In genomic region chr16:84772496-84773267, GRCm38 (mm10) we compare ENCODE assay signal across 10 mouse cellular contexts. TPM values are rescaled to one million over a fixed set of nuclear protein-coding genes. Genes with fewer than 3 reads are reported as not detected.
DNase-seq lines count a peak whose midpoint lies in the region; ATAC-seq and TF ChIP-seq lines count a peak whose summit lies in the region.
"Had no signal": no experiment of that assay in that cellular context is flagged by ENCODE, and none has a peak within 500 bp of the region (broad histone marks: within the 10 kb centered on the region; RNA-seq: fewer than 3 reads in every experiment).

No protein-coding gene starts in this region.

- 25% methylated on average over 8 of the region's 8 CpGs for whole genome bisulfite sequencing in lung, embryonic 15.5 days
- 23% methylated on average over 8 of the region's 8 CpGs for WGBS in embryonic facial prominence, embryonic 14.5 days
- WGBS in hindbrain, embryonic 15.5 days = 6% methylated on average over 8 of the region's 8 CpGs
- 37% methylated on average over 8 of the region's 8 CpGs for WGBS in cerebellum, adult 2 months

- H3K36me3 ChIP-seq in lung, embryonic 15.5 days = no peaks in the 10 kb centered on the region
- H3K36me3 ChIP-seq in embryonic facial prominence, embryonic 14.5 days (ENCODE audit: control insufficient read depth, insufficient read depth, low read length) = no peaks in the 10 kb centered on the region
- H3K36me3 ChIP-seq in hindbrain, embryonic 15.5 days = no peaks in the 10 kb centered on the region
- H3K36me3 ChIP-seq: liver, embryonic 13.5 days had no signal

- DNase-seq in lung, postnatal 25 days (ENCODE audit: low spot score) = no peak
- peak; percentile 20 for DNase-seq in embryonic facial prominence, embryonic 14.5 days (ENCODE audit: low spot score)
- peak; percentile 61 for DNase-seq in retina, embryonic 14.5 days (ENCODE audit: low spot score)
- no peak for DNase-seq in cerebellum, adult 11-12 months
- no peak for DNase-seq in cerebellum, adult 2 months
- DNase-seq: adrenal gland, postnatal 10 days; liver, embryonic 13.5 days had no signal

- no peak for TF ChIP-seq CTCF in cerebellum, adult 2 months (IDR thresholded peaks at IDR 0.05; ENCODE audit: borderline replicate concordance, insufficient read depth, low read depth, low read length)

- H3K27ac ChIP-seq in lung, embryonic 15.5 days = no peak overlapping the region
- H3K27ac ChIP-seq in embryonic facial prominence, embryonic 14.5 days (replicated peaks; ENCODE audit: low read depth, low read length) = no peak overlapping the region
- no peak overlapping the region for H3K27ac ChIP-seq in hindbrain, embryonic 15.5 days (replicated peaks)
- no peak overlapping the region for H3K27ac ChIP-seq in cerebellum, adult 2 months (ENCODE audit: insufficient read depth, low read length)
- H3K27ac ChIP-seq: liver, embryonic 13.5 days had no signal

- peaks cover 11% of the 10 kb centered on the region; the same call in 1 of the 2 replicates for H3K4me1 ChIP-seq in lung, embryonic 15.5 days
- H3K4me1 ChIP-seq in embryonic facial prominence, embryonic 14.5 days (ENCODE audit: control insufficient read depth, insufficient read depth, low read length) = 0 out of 2 replicates have a peak, but pooled peaks cover 4% of the 10 kb centered on the region
- peaks cover 24% of the 10 kb centered on the region for H3K4me1 ChIP-seq in hindbrain, embryonic 15.5 days (replicated peaks)
- peaks cover 5% of the 10 kb centered on the region; the same call in 1 of the 2 replicates for H3K4me1 ChIP-seq in cerebellum, adult 2 months (ENCODE audit: control insufficient read depth, insufficient read depth, low read length)
- H3K4me1 ChIP-seq: liver, embryonic 13.5 days had no signal

- H3K27me3 ChIP-seq in lung, embryonic 15.5 days = peaks cover 16% of the 10 kb centered on the region; the same call in 1 of the 2 replicates
- 0 out of 2 replicates have a peak, but pooled peaks cover 11% of the 10 kb centered on the region for H3K27me3 ChIP-seq in embryonic facial prominence, embryonic 14.5 days (replicated peaks; ENCODE audit: control insufficient read depth, insufficient read depth, low read length)
- H3K27me3 ChIP-seq in hindbrain, embryonic 15.5 days = no peaks in the 10 kb centered on the region
- H3K27me3 ChIP-seq in cerebellum, adult 2 months (ENCODE audit: control insufficient read depth, insufficient read depth, low read length) = peaks cover 3% of the 10 kb centered on the region; the same call in 1 of the 2 replicates

- ATAC-seq in lung, embryonic 15.5 days (ENCODE audit: borderline replicate concordance, extremely low read depth, low FRiP score, low TSS enrichment) = no peak
- no peak for ATAC-seq in embryonic facial prominence, embryonic 14.5 days (ENCODE audit: low read depth)
- no peak for ATAC-seq in hindbrain, embryonic 15.5 days (ENCODE audit: low FRiP score, low read depth)
- ATAC-seq in megakaryocyte, adult 5-6 weeks (ENCODE audit: poor library complexity, severe bottlenecking) = no peak

- H3K4me2 ChIP-seq in lung, embryonic 15.5 days = peak overlapping the region; percentile 99
- peak overlapping the region; percentile 93; the same call in 1 of the 2 replicates for H3K4me2 ChIP-seq in embryonic facial prominence, embryonic 14.5 days (ENCODE audit: low read depth, low read length)
- peak overlapping the region; percentile 99 for H3K4me2 ChIP-seq in hindbrain, embryonic 15.5 days

- no peak for TF ChIP-seq POLR2A in cerebellum, adult 2 months (IDR thresholded peaks at IDR 0.05; ENCODE audit: borderline replicate concordance, insufficient read depth, low read length)

- H3K4me3 ChIP-seq in lung, embryonic 15.5 days = no peak overlapping the region
- H3K4me3 ChIP-seq in embryonic facial prominence, embryonic 14.5 days (ENCODE audit: low read depth, low read length) = peak overlapping the region; percentile 66; the same call in 1 of the 2 replicates
- H3K4me3 ChIP-seq in hindbrain, embryonic 15.5 days = peak overlapping the region; percentile 87
- H3K4me3 ChIP-seq in cerebellum, adult 2 months (replicated peaks; ENCODE audit: insufficient read depth, low read depth, low read length) = no peak overlapping the region

- no peak overlapping the region for H3K9ac ChIP-seq in lung, embryonic 15.5 days
- H3K9ac ChIP-seq in embryonic facial prominence, embryonic 14.5 days (ENCODE audit: low read depth, low read length) = no peak overlapping the region
- no peak overlapping the region for H3K9ac ChIP-seq in hindbrain, embryonic 15.5 days
- H3K9ac ChIP-seq: liver, embryonic 13.5 days had no signal

- no peaks in the 10 kb centered on the region for H3K9me3 ChIP-seq in lung, embryonic 15.5 days
- H3K9me3 ChIP-seq in embryonic facial prominence, embryonic 14.5 days (ENCODE audit: control insufficient read depth, low read length) = no peaks in the 10 kb centered on the region
- H3K9me3 ChIP-seq in hindbrain, embryonic 15.5 days = no peaks in the 10 kb centered on the region
- H3K9me3 ChIP-seq: liver, embryonic 13.5 days had no signal

RNA-seq across cellular contexts. Expression of gene Jam2, which starts 1.2 kb away (rescaled TPM):
- 12.8 and 12.9 TPM in 2 replicates for polyA plus RNA-seq in lung, embryonic 15.5 days (2015; fragmentation: Nextera tagmentation; extraction: Ambion mirVana)
- 21.2 and 21.6 TPM in 2 replicates for polyA plus RNA-seq in embryonic facial prominence, embryonic 14.5 days (2014; fragmentation: Nextera tagmentation; extraction: Ambion mirVana)
- polyA plus RNA-seq in hindbrain, embryonic 15.5 days (2015; fragmentation: Nextera tagmentation; extraction: Ambion mirVana) = 23.1 and 23.8 TPM in 2 replicates
- 0.04 TPM in 1 of 2 replicates, not detected in the other for total RNA-seq in megakaryocyte, adult 5-6 weeks (2015)
- not detected in 2 replicates for total RNA-seq in megakaryocyte, adult 5-6 weeks (2017)
- polyA plus RNA-seq in cerebellum, adult 2 months (2012; rRNA removed) = 37.9 and 38.0 TPM in 2 replicates

RNA-seq across cellular contexts. Expression of gene Mrpl39, which starts 37.1 kb away (rescaled TPM):
- polyA plus RNA-seq in lung, embryonic 15.5 days (2015; fragmentation: Nextera tagmentation; extraction: Ambion mirVana) = 46.7 and 48.5 TPM in 2 replicates
- 43.0 and 44.0 TPM in 2 replicates for polyA plus RNA-seq in embryonic facial prominence, embryonic 14.5 days (2014; fragmentation: Nextera tagmentation; extraction: Ambion mirVana)
- 35.6 and 37.9 TPM in 2 replicates for polyA plus RNA-seq in hindbrain, embryonic 15.5 days (2015; fragmentation: Nextera tagmentation; extraction: Ambion mirVana)
- total RNA-seq in megakaryocyte, adult 5-6 weeks (2015) = 26.1 and 29.2 TPM in 2 replicates
- total RNA-seq in megakaryocyte, adult 5-6 weeks (2017) = 37.8 and 41.1 TPM in 2 replicates
- 28.6 and 32.3 TPM in 2 replicates for polyA plus RNA-seq in cerebellum, adult 2 months (2012; rRNA removed)

Comparison
In these comparisons a context has a peak if more than half of its experiments do, and no peak if none do; other contexts are left out.
1. H3K4me3 ChIP-seq: peak in embryonic facial prominence, embryonic 14.5 days (single experiment) and hindbrain, embryonic 15.5 days (single experiment); none in lung, embryonic 15.5 days (single experiment) and cerebellum, adult 2 months (single experiment).
2. DNase-seq: peak in embryonic facial prominence, embryonic 14.5 days (single experiment) and retina, embryonic 14.5 days (single experiment); none in lung, postnatal 25 days (single experiment), cerebellum, adult 11-12 months (single experiment) and cerebellum, adult 2 months (0 of 2).
3. Peak in every context shown above with its lines, with median percentiles within 50 percentile points of each other: H3K4me2 ChIP-seq.